Mouse (Mus musculus) heart, postnatal 0 days (tissue): ENCODE data around the gene Nrarp. TPM values are rescaled to one million over a fixed set of nuclear protein-coding genes. Genes with fewer than 3 reads are reported as not detected.
A peak's percentile ranks its signal among the peaks of the same experiment; 100 is the strongest.

Source experiments
- ATAC-seq: fragments of 200-750 bp; cut with Nextera tagmentation; 2 replicates; pipeline ENCODE4 v1.8.0; 2017; ENCODE audit warnings: low read depth, moderate number of reproducible peaks, moderate library complexity; ENCODE audit not compliant: insufficient read depth
- DNase-seq: peaks from one replicate; pipeline ENCODE4 v3.0.0-alpha.2; 2016; ENCODE audit warnings: low spot score
- H3K27ac ChIP-seq: fragments of 300-500 bp; sonication (generic); 2 replicates; pipeline ENCODE4 v1.5.1; 2014; ENCODE audit warnings: low read depth, mild to moderate bottlenecking
- H3K27me3 ChIP-seq: fragments of 300-500 bp; sonication (generic); 2 replicates; pipeline ENCODE4 v1.6.1; 2014; ENCODE audit warnings: low read length, mixed read lengths; ENCODE audit not compliant: control insufficient read depth, insufficient read depth
- H3K36me3 ChIP-seq: fragments of 300-500 bp; sonication (generic); replicated peaks from 2 replicates; pipeline ENCODE4 v1.6.1; 2014; ENCODE audit warnings: low read length, mixed read lengths; ENCODE audit not compliant: control insufficient read depth, insufficient read depth
- H3K4me1 ChIP-seq: fragments of 300-500 bp; sonication (generic); 2 replicates; pipeline ENCODE4 v1.6.1; 2014; ENCODE audit warnings: antibody characterized with exemption; ENCODE audit not compliant: control insufficient read depth, insufficient read depth
- H3K4me2 ChIP-seq: fragments of 300-500 bp; sonication (generic); 2 replicates; pipeline ENCODE4 v1.6.1; 2014; ENCODE audit warnings: low read depth, mild to moderate bottlenecking, low read length, moderate library complexity
- H3K4me3 ChIP-seq: fragments of 300-500 bp; sonication (generic); 2 replicates; pipeline ENCODE4 v1.5.1; 2014; ENCODE audit warnings: low read depth, low read length
- H3K9ac ChIP-seq: fragments of 300-500 bp; sonication (generic); replicated peaks from 2 replicates; pipeline ENCODE4 v1.6.1; 2014; ENCODE audit warnings: low read depth, low read length, mixed read lengths
- H3K9me3 ChIP-seq: fragments of 300-500 bp; sonication (generic); replicated peaks from 2 replicates; pipeline ENCODE4 v1.6.1; 2016; ENCODE audit warnings: low read length; ENCODE audit not compliant: control insufficient read depth
- CTCF ChIP-seq: IDR thresholded peaks from 2 replicates; pipeline ENCODE4 v1.5.1; 2016; ENCODE audit warnings: antibody characterized with exemption, control low read depth, low read depth
- EP300 ChIP-seq: IDR thresholded peaks from 2 replicates; pipeline ENCODE4 v1.6.1; 2016; ENCODE audit warnings: antibody characterized with exemption, low read depth
- WGBS: fragments of 180-500 bp; shearing (Covaris S2); extraction: QIAGEN DNeasy Blood & Tissue Kit; methylation state at CpG from one replicate; pipeline ENCODE4 v1.1.7; 2014; 5-methylcytosine and 5-hydroxymethylcytosine counted together
- polyA plus RNA-seq: library from polyadenylated mRNA; unstranded; fragments of >200 nt; fragmentation: Nextera tagmentation; extraction: Ambion mirVana; gene quantifications from 2 replicates; pipeline ENCODE4 v1.2.1, GENCODE M21; 2015
- total RNA-seq: library from RNA; depleted of rRNA; stranded (reverse); fragments of >200 nt; gene quantifications from 2 replicates; pipeline ENCODE4 v1.2.3, GENCODE M21; 2014; ENCODE audit warnings: low replicate concordance

The Nrarp gene
- total and polyA plus RNA-seq, 2 experiments from 2014 or later, result 8.8 to 38.1 TPM

GRCm38 (mm10) chr2:25157655-25158054, 22.9 kb upstream of the Nrarp start:
- 41% methylated on average over 2 of the region's 2 CpGs for WGBS
- Histone ChIP-seq H3K27ac (no peak overlapping the region), H3K9ac (no peak overlapping the region), H3K4me1 (no peaks in the 10 kb centered on the region), H3K4me3 (no peak overlapping the region), H3K9me3 (no peaks in the 10 kb centered on the region), H3K36me3 (no peaks in the 10 kb centered on the region), H3K27me3 (no peaks in the 10 kb centered on the region), H3K4me2 (no peak overlapping the region)
- no peak for TF ChIP-seq EP300
- peak; percentile 64 for TF ChIP-seq CTCF
- ATAC-seq (no peak), DNase-seq (peak; percentile 40)

DNA sequence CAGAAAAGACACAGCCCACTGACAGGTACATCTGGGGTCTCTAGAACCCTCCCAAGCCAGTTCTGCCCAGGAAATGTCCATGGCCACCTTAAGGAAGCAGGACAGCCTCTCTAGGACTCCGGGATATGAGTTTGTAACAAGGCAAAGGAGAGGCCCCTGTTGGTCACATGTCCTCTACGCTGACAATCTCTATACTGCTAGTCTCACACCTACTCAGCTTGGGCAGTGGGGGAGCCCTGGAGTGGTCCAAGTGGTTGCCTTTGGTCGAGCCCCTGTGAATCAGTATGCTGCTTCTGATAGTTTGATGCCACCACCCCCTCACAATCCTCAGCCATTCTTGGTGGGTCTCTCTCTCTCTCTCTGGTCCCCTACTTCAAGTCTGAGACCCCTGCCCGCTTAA, 13.1 kb upstream of the Nrarp start:
- no peaks in the 10 kb centered on the region for H3K9me3 ChIP-seq
- H3K27me3 ChIP-seq, result no peaks in the 10 kb centered on the region
- 23% methylated on average over 4 of the region's 4 CpGs for WGBS
- ATAC-seq (peak; percentile 45), DNase-seq (no peak)
- peak overlapping the region; percentile 49 for H3K4me3 ChIP-seq
- peaks cover 38% of the 10 kb centered on the region for H3K4me1 ChIP-seq
- peak overlapping the region; percentile 58 for H3K27ac ChIP-seq
- TF ChIP-seq CTCF, result no peak
- no peak for TF ChIP-seq EP300
- peak overlapping the region; percentile 46; the same call in 1 of the 2 replicates for H3K9ac ChIP-seq
- H3K4me2 ChIP-seq, result peak overlapping the region; percentile 74
- H3K36me3 ChIP-seq, result no peaks in the 10 kb centered on the region

GRCm38 (mm10) chr2:25167919-25168664, 12.5 kb upstream of the Nrarp start:
- ATAC-seq, result peak; percentile 78
- no peaks in the 10 kb centered on the region for H3K36me3 ChIP-seq
- peak overlapping the region; percentile 74 for H3K4me2 ChIP-seq
- peak overlapping the region; percentile 49 for H3K4me3 ChIP-seq
- H3K27ac ChIP-seq, result peak overlapping the region; percentile 58
- no peaks in the 10 kb centered on the region for H3K9me3 ChIP-seq
- TF ChIP-seq CTCF (no peak), EP300 (peak; percentile 75; the same call in 1 of the 2 replicates)
- H3K4me1 ChIP-seq, result peaks cover 34% of the 10 kb centered on the region
- DNase-seq, result peak; percentile 70
- under 1% methylated on average over 27 of the region's 41 CpGs for WGBS
- H3K27me3 ChIP-seq, result no peaks in the 10 kb centered on the region
- H3K9ac ChIP-seq, result peak overlapping the region; percentile 46

DNA sequence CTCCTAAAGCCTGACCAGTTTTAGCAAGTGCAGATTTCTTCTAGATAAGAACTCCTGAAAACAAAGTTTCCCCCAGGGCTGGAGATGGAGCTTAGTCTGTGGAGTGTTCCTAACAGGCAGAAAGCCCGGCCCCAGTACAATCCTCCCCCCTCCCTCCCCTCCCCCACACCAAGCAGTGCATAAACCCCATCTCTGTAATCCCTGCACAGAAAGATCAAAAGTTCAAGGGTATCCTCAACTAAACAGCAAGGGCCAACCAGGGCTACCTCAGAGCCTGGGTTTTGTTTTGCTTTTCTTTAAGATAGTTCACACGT, 11.9 kb upstream of the Nrarp start:
- Histone ChIP-seq H3K27ac (peak overlapping the region; percentile 58), H3K9ac (peak overlapping the region; percentile 46), H3K4me3 (peak overlapping the region; percentile 49), H3K27me3 (no peaks in the 10 kb centered on the region), H3K36me3 (no peaks in the 10 kb centered on the region), H3K4me2 (peak overlapping the region; percentile 74), H3K9me3 (no peaks in the 10 kb centered on the region), H3K4me1 (peaks cover 29% of the 10 kb centered on the region)
- DNase-seq, result no peak
- no peak for TF ChIP-seq EP300
- no peak for TF ChIP-seq CTCF
- no peak for ATAC-seq
- 23% methylated on average over 2 of the region's 2 CpGs for WGBS

- ATAC-seq, result no peak
- Histone ChIP-seq H3K4me2 (no peak overlapping the region), H3K9ac (no peak overlapping the region), H3K27me3 (no peaks in the 10 kb centered on the region), H3K4me3 (no peak overlapping the region), H3K9me3 (no peaks in the 10 kb centered on the region), H3K27ac (no peak overlapping the region), H3K4me1 (peaks cover 21% of the 10 kb centered on the region), H3K36me3 (no peaks in the 10 kb centered on the region)
- no peak for DNase-seq
- 53% methylated on average over 5 of the region's 5 CpGs for WGBS
- no peak for TF ChIP-seq CTCF
- no peak for TF ChIP-seq EP300
Observed at GRCm38 (mm10) chr2:25169778-25170177, 10.8 kb upstream of the Nrarp start.
